Mouse (Mus musculus) MEL (cell line): ENCODE data around the gene Spata32. TPM values are rescaled to one million over a fixed set of nuclear protein-coding genes. Genes with fewer than 3 reads are reported as not detected.

Experiments
- DNase-seq: peaks from one replicate; pipeline ENCODE4 v3.0.0; 2011; ENCODE audit warnings: low read depth, low spot score
- H3K27ac ChIP-seq: 2 replicates; pipeline ENCODE4 v1.5.1; 2012; ENCODE audit warnings: low read depth, mild to moderate bottlenecking, control low read depth, low read length, moderate library complexity; ENCODE audit not compliant: control insufficient read depth
- H3K27me3 ChIP-seq, 2 experiments: fragments of 150-350 bp in 1 of 2; sonication (generic) in 1 of 2; 2 replicates each; pipeline ENCODE4 v1.6.1; 2012; ENCODE audit warnings: low read length in 2 of 2, mild to moderate bottlenecking in 2 of 2, improper control_type of control experiment in 1 of 2, moderate library complexity in 1 of 2; ENCODE audit not compliant: insufficient read depth in 2 of 2, control insufficient read depth in 1 of 2
- H3K36me3 ChIP-seq, 2 experiments: 2 replicates each; pipeline ENCODE4 v1.6.1; 2012 to 2014; ENCODE audit warnings: low read length in 2 of 2, improper control_type of control experiment in 1 of 2, inconsistent platforms in 1 of 2, mild to moderate bottlenecking in 1 of 2; ENCODE audit not compliant: insufficient read depth in 2 of 2, control insufficient read depth in 1 of 2
- H3K4me1 ChIP-seq, 2 experiments: fragments of 150-350 bp in 1 of 2; sonication (generic) in 1 of 2; 2 replicates each; pipeline ENCODE4 v1.6.1; 2012; ENCODE audit warnings: low read length in 2 of 2, improper control_type of control experiment in 1 of 2, mild to moderate bottlenecking in 1 of 2; ENCODE audit not compliant: insufficient read depth in 2 of 2, control insufficient read depth in 1 of 2
- H3K4me3 ChIP-seq, 2 experiments: fragments of 150-350 bp in 1 of 2; sonication (generic) in 1 of 2; 2 replicates each; pipeline ENCODE4 v1.5.1; 2012; ENCODE audit warnings: low read depth in 2 of 2, low read length in 2 of 2, mild to moderate bottlenecking in 2 of 2, moderate library complexity in 2 of 2, control low read depth in 1 of 2, improper control_type of control experiment in 1 of 2; ENCODE audit not compliant: control insufficient read depth in 1 of 2, insufficient read depth in 1 of 2
- H3K79me2 ChIP-seq: 2 replicates; pipeline ENCODE4 v1.6.1; 2012; ENCODE audit warnings: mild to moderate bottlenecking, low read length, moderate library complexity; ENCODE audit not compliant: control insufficient read depth, poor library complexity, insufficient read depth
- H3K9ac ChIP-seq: 2 replicates; pipeline ENCODE4 v1.6.1; 2012; ENCODE audit warnings: low read depth, mild to moderate bottlenecking, control low read depth, low read length, moderate library complexity; ENCODE audit not compliant: control insufficient read depth, poor library complexity, severe bottlenecking
- H3K9me3 ChIP-seq: fragments of 150-350 bp; sonication (generic); replicated peaks from 2 replicates; pipeline ENCODE4 v1.6.1; 2012; ENCODE audit warnings: mild to moderate bottlenecking, low read length, improper control_type of control experiment, moderate library complexity; ENCODE audit not compliant: insufficient read depth
- BHLHE40 ChIP-seq: IDR thresholded peaks from 2 replicates; pipeline ENCODE4 v1.6.1; 2012; ENCODE audit warnings: low read depth, mild to moderate bottlenecking, inconsistent platforms, low read length, improper control_type of control experiment, borderline replicate concordance
- CHD1 ChIP-seq: IDR thresholded peaks from 2 replicates; pipeline ENCODE4 v1.6.1; 2012; ENCODE audit warnings: low read depth, mild to moderate bottlenecking, inconsistent platforms, low read length, improper control_type of control experiment
- CHD2 ChIP-seq: IDR thresholded peaks from 2 replicates; pipeline ENCODE4 v1.6.1; 2011; ENCODE audit warnings: low read length, improper control_type of control experiment
- CTCF ChIP-seq, 3 experiments: IDR thresholded peaks in 2 of 3; conservative IDR thresholded peaks in 1 of 3; 2 replicates each; pipeline ENCODE4 v1.5.1; 2011 to 2012; ENCODE audit warnings: low read length in 3 of 3, low read depth in 2 of 3, mild to moderate bottlenecking in 2 of 3, improper control_type of control experiment in 1 of 3, inconsistent platforms in 1 of 3, mixed read lengths in 1 of 3, moderate library complexity in 1 of 3; ENCODE audit not compliant: control insufficient read depth in 1 of 3, insufficient read depth in 1 of 3, poor library complexity in 1 of 3, severe bottlenecking in 1 of 3
- ELF1 ChIP-seq: IDR thresholded peaks from 2 replicates; pipeline ENCODE4 v1.6.1; 2014; ENCODE audit warnings: low read depth, mild to moderate bottlenecking, inconsistent platforms, low read length, improper control_type of control experiment, moderate library complexity
- GABPA ChIP-seq: IDR thresholded peaks from 2 replicates; pipeline ENCODE4 v1.6.1; 2012; ENCODE audit warnings: low read depth, mild to moderate bottlenecking, inconsistent platforms, low read length, improper control_type of control experiment, moderate library complexity
- GATA1 ChIP-seq: IDR thresholded peaks from 2 replicates; pipeline ENCODE4 v1.6.1; 2011; ENCODE audit warnings: low read depth, low read length, improper control_type of control experiment
- HCFC1 ChIP-seq: IDR thresholded peaks from 2 replicates; pipeline ENCODE4 v1.6.1; 2012; ENCODE audit warnings: low read depth, mild to moderate bottlenecking, inconsistent platforms, low read length, improper control_type of control experiment, moderate library complexity
- KAT2A ChIP-seq: conservative IDR thresholded peaks from 2 replicates; pipeline ENCODE4 v1.6.1; 2012; ENCODE audit warnings: low read depth, low read length, improper control_type of control experiment, inconsistent platforms
- MAFK ChIP-seq: IDR thresholded peaks from 2 replicates; pipeline ENCODE4 v1.6.1; 2011; ENCODE audit warnings: low read depth, mild to moderate bottlenecking, low read length, improper control_type of control experiment, borderline replicate concordance
- MAX ChIP-seq: IDR thresholded peaks from 2 replicates; pipeline ENCODE4 v1.6.1; 2011; ENCODE audit warnings: low read length, improper control_type of control experiment
- MAZ ChIP-seq: IDR thresholded peaks from 2 replicates; pipeline ENCODE4 v1.6.1; 2012; ENCODE audit warnings: low read depth, mild to moderate bottlenecking, inconsistent platforms, low read length, improper control_type of control experiment
- MYB ChIP-seq: IDR thresholded peaks from 2 replicates; pipeline ENCODE4 v1.6.1; 2011; ENCODE audit warnings: mild to moderate bottlenecking, low read depth, low read length, improper control_type of control experiment
- NELFE ChIP-seq: IDR thresholded peaks from 2 replicates; pipeline ENCODE4 v1.6.1; 2011; ENCODE audit warnings: low read depth, low read length, improper control_type of control experiment
- POLR2A ChIP-seq, 2 experiments: IDR thresholded peaks; 2 replicates each; pipeline ENCODE4 v1.6.1; 2011 to 2012; ENCODE audit warnings: low read length in 2 of 2, mild to moderate bottlenecking in 2 of 2, control low read depth in 1 of 2, improper control_type of control experiment in 1 of 2, low read depth in 1 of 2, moderate library complexity in 1 of 2; ENCODE audit not compliant: control insufficient read depth in 1 of 2, insufficient read depth in 1 of 2, poor library complexity in 1 of 2
- POLR2AphosphoS2 ChIP-seq: IDR thresholded peaks from 2 replicates; pipeline ENCODE4 v1.6.1; 2011; ENCODE audit warnings: low read length, improper control_type of control experiment
- POLR2AphosphoS5 ChIP-seq: IDR thresholded peaks from 2 replicates; pipeline ENCODE4 v1.6.1; 2012; ENCODE audit warnings: low read depth, borderline replicate concordance, mild to moderate bottlenecking, inconsistent platforms, low read length, moderate library complexity, mixed read lengths
- RAD21 ChIP-seq: IDR thresholded peaks from 2 replicates; pipeline ENCODE4 v1.6.1; 2011; ENCODE audit warnings: mild to moderate bottlenecking, low read depth, low read length, improper control_type of control experiment
- RCOR1 ChIP-seq: IDR thresholded peaks from 2 replicates; pipeline ENCODE4 v1.6.1; 2012; ENCODE audit warnings: low read depth, mild to moderate bottlenecking, inconsistent platforms, low read length, improper control_type of control experiment
- SMC3 ChIP-seq: IDR thresholded peaks from 2 replicates; pipeline ENCODE4 v1.6.1; 2011; ENCODE audit warnings: low read depth, low read length, improper control_type of control experiment
- TAL1 ChIP-seq: IDR thresholded peaks from 2 replicates; pipeline ENCODE4 v1.6.1; 2012; ENCODE audit warnings: mild to moderate bottlenecking, inconsistent platforms, low read length, moderate library complexity, mixed read lengths
- UBTF ChIP-seq: IDR thresholded peaks from 2 replicates; pipeline ENCODE4 v1.6.1; 2012; ENCODE audit warnings: low read depth, mild to moderate bottlenecking, inconsistent platforms, low read length, improper control_type of control experiment, moderate library complexity, borderline replicate concordance; ENCODE audit not compliant: insufficient read depth
- USF1 ChIP-seq: IDR thresholded peaks from 2 replicates; pipeline ENCODE4 v1.6.1; 2014; ENCODE audit warnings: low read depth, mild to moderate bottlenecking, inconsistent platforms, low read length, improper control_type of control experiment, moderate library complexity
- USF2 ChIP-seq, 2 experiments: IDR thresholded peaks; 2 replicates each; pipeline ENCODE4 v1.6.1; 2011 to 2012; ENCODE audit warnings: improper control_type of control experiment in 2 of 2, low read length in 2 of 2, borderline replicate concordance in 1 of 2, inconsistent platforms in 1 of 2, low read depth in 1 of 2, mild to moderate bottlenecking in 1 of 2; ENCODE audit not compliant: insufficient read depth in 1 of 2
- ZKSCAN1 ChIP-seq: IDR thresholded peaks from 2 replicates; pipeline ENCODE4 v1.6.1; 2012; ENCODE audit warnings: low read depth, mild to moderate bottlenecking, inconsistent platforms, low read length, improper control_type of control experiment, moderate library complexity
- ZMIZ1 ChIP-seq: IDR thresholded peaks from 2 replicates; pipeline ENCODE4 v1.6.1; 2012; ENCODE audit warnings: low read depth, mild to moderate bottlenecking, inconsistent platforms, low read length, improper control_type of control experiment, moderate library complexity
- ZNF384 ChIP-seq: IDR thresholded peaks from 2 replicates; pipeline ENCODE4 v1.6.1; 2012; ENCODE audit warnings: low read depth, mild to moderate bottlenecking, inconsistent platforms, low read length, improper control_type of control experiment
- polyA plus RNA-seq, 2 experiments: library from polyadenylated mRNA; stranded (reverse) in 1 of 2; unstranded in 1 of 2; fragments of >175 nt in 1 of 2; fragments of >200 nt in 1 of 2; gene quantifications; 2 replicates each; pipeline versions ENCODE4 v1.2.1 to v1.2.4; 2012; ENCODE audit warnings: low replicate concordance in 2 of 2, low read depth in 1 of 2; ENCODE audit not compliant: insufficient read length in 2 of 2, insufficient read depth in 1 of 2, missing spikeins in 1 of 2
- total RNA-seq: library from RNA; depleted of rRNA; stranded (reverse); fragments of 300-350 nt; gene quantifications from 2 replicates; pipeline ENCODE4 v1.2.3, GENCODE M21; 2012

Gene Spata32
- total and polyA plus RNA-seq, 3 experiments = not detected

GRCm38 (mm10) chr11:103257938-103258481 lies 39.8 kb upstream of the Spata32 start (continued):
- TF ChIP-seq GABPA = no peak
- TF ChIP-seq MAZ = 0 out of 2 replicates have a peak, but pooled peaks have one; percentile 30

- H3K36me3 ChIP-seq = peaks cover 0 to 18% of the 10 kb centered on the region in 2 experiments; a peak in 2 of 4 replicates
- no peak overlapping the region for H3K9ac ChIP-seq
- no peaks in the 10 kb centered on the region for H3K27me3 ChIP-seq
- no peak for DNase-seq
- no peak for TF ChIP-seq KAT2A
- TF ChIP-seq GATA1 = no peak
- no peak for TF ChIP-seq POLR2AphosphoS2
- TF ChIP-seq CHD2 = no peak
- no peak for TF ChIP-seq BHLHE40
- no peak for TF ChIP-seq POLR2AphosphoS5
- no peak for TF ChIP-seq ZNF384
- TF ChIP-seq HCFC1 = no peak
- no peak for TF ChIP-seq GABPA
- TF ChIP-seq UBTF = no peak
- no peak for TF ChIP-seq SMC3
- no peak for TF ChIP-seq ZKSCAN1
- no peak for TF ChIP-seq MYB
- TF ChIP-seq CTCF (IDR thresholded peaks at IDR 0.05 in 2 of 3, conservative IDR thresholded peaks at IDR 0.05 in 1 of 3; ENCODE audit: control insufficient read depth in 1 of 3, insufficient read depth in 1 of 3, low read depth in 2 of 3, low read length in 3 of 3, poor library complexity in 1 of 3, severe bottlenecking in 1 of 3) = no peak
- TF ChIP-seq MAX = no peak
- no peak for TF ChIP-seq POLR2A (IDR thresholded peaks at IDR 0.05; ENCODE audit: control insufficient read depth in 1 of 2, insufficient read depth in 1 of 2, low read depth in 1 of 2, low read length in 2 of 2, poor library complexity in 1 of 2)
- no peaks in the 10 kb centered on the region for H3K9me3 ChIP-seq
- H3K4me3 ChIP-seq = no peak overlapping the region
- H3K27ac ChIP-seq = no peak overlapping the region
- no peaks in the 10 kb centered on the region; the same call in 1 of the 2 replicates for H3K79me2 ChIP-seq
- H3K4me1 ChIP-seq = peaks cover 0 to 23% of the 10 kb centered on the region in 2 experiments; a peak in 3 of 4 replicates
Measured at GRCm38 (mm10) chr11:103253605-103254004, 35.4 kb upstream of the Spata32 start.

GRCm38 (mm10) chr11:103252380-103252779 lies 34.1 kb upstream of the Spata32 start:
- Histone ChIP-seq H3K9me3 (no peaks in the 10 kb centered on the region), H3K36me3 (peaks cover 0 to 12% of the 10 kb centered on the region in 2 experiments; a peak in 2 of 4 replicates), H3K4me1 (peaks cover 2 to 15% of the 10 kb centered on the region in 2 experiments; a peak in 3 of 4 replicates), H3K4me3 (no peak overlapping the region), H3K27ac (no peak overlapping the region), H3K9ac (no peak overlapping the region), H3K27me3 (no peaks in the 10 kb centered on the region)
- DNase-seq = no peak
- TF ChIP-seq MAZ (no peak), ZMIZ1 (no peak), RAD21 (no peak), CHD1 (no peak), KAT2A (no peak), ELF1 (no peak), NELFE (no peak), RCOR1 (no peak), MAX (no peak), TAL1 (no peak), USF1 (no peak), USF2 (IDR thresholded peaks at IDR 0.05; ENCODE audit: borderline replicate concordance in 1 of 2, insufficient read depth in 1 of 2, low read depth in 1 of 2, low read length in 2 of 2) (no peak), MAFK (no peak), CTCF (IDR thresholded peaks at IDR 0.05 in 2 of 3, conservative IDR thresholded peaks at IDR 0.05 in 1 of 3; ENCODE audit: control insufficient read depth in 1 of 3, insufficient read depth in 1 of 3, low read depth in 2 of 3, low read length in 3 of 3, poor library complexity in 1 of 3, severe bottlenecking in 1 of 3) (no peak)
- TF ChIP-seq, all 39 proteins: peak for 0
- H3K79me2 ChIP-seq = no peaks in the 10 kb centered on the region; the same call in 1 of the 2 replicates
